Mouse (Mus musculus) heart, adult 2 months (tissue): Measurements from ENCODE around the gene Numb.

Experiments
- CTCF ChIP-seq: fragments of 200-600 bp; IDR thresholded peaks from 2 replicates; pipeline ENCODE4 v1.8.1; 2022; ENCODE audit warnings: antibody characterized with exemption, mild to moderate bottlenecking, moderate library complexity
- POLR2A ChIP-seq: fragments of 200-500 bp; IDR thresholded peaks from 2 replicates; pipeline ENCODE4 v1.6.1; 2011; ENCODE audit warnings: mild to moderate bottlenecking, low read depth, low read length, control low read depth; ENCODE audit not compliant: insufficient read depth

- TF ChIP-seq CTCF (no peak), POLR2A (no peak)
Measured at GRCm38 (mm10) chr12:83781640-83782278, 140.0 kb downstream of the Numb start.
